Mouse (Mus musculus) T-helper 17 cell (primary cell): ENCODE data around the gene Amph.

Experiments
- in situ Hi-C, 2 experiments: fragments of 300-600 bp; cut with MboI, MseI; formaldehyde crosslinking; loops; 1 replicate in 1 of 2; 2 replicates in 1 of 2; pipeline ENCODE4 v1.15.1; 2025; ENCODE audit warnings: high pct_unique_total_duplicates in 2 of 2

Gene Amph

GRCm38 (mm10) chr13:19138550-19138949, 190.5 kb downstream of the Amph start:
- in situ Hi-C loops, result no loop called here

- in situ Hi-C loops, result no loop called here
Measured at GRCm38 (mm10) chr13:19139104-19139503, 191.1 kb downstream of the Amph start.

- in situ Hi-C loops, result no loop called here
Measured at GRCm38 (mm10) chr13:19139771-19140170, 191.8 kb downstream of the Amph start.

GRCm38 (mm10) chr13:19143766-19144165, 195.8 kb downstream of the Amph start:
- in situ Hi-C loops, result no loop called here

- in situ Hi-C loops, result no loop called here
Measured at GRCm38 (mm10) chr13:19147468-19147867, 199.5 kb downstream of the Amph start.

GRCm38 (mm10) chr13:19149574-19149973, 201.6 kb downstream of the Amph start:
- in situ Hi-C loops, result no loop called here

GRCm38 (mm10) chr13:19150438-19151301, 202.7 kb downstream of the Amph start:
- in situ Hi-C loops, result no loop called here

- in situ Hi-C loops, result no loop called here
Measured at GRCm38 (mm10) chr13:19152126-19152525, 204.1 kb downstream of the Amph start.

- in situ Hi-C loops, result no loop called here
Measured at GRCm38 (mm10) chr13:19158484-19158883, 210.5 kb downstream of the Amph start.

- in situ Hi-C loops, result no loop called here
Measured at GRCm38 (mm10) chr13:19160616-19161015, 212.6 kb downstream of the Amph start.

GRCm38 (mm10) chr13:19161111-19161510, 213.1 kb downstream of the Amph start:
- in situ Hi-C loops, result no loop called here

GRCm38 (mm10) chr13:19162120-19162519, 214.1 kb downstream of the Amph start:
- in situ Hi-C loops, result no loop called here

- in situ Hi-C loops, result loop anchor here (5.0 to 10.0 kb wide), 4 partner anchors 35 to 460 kb away; no protein-coding TSS in a partner anchor
Measured at GRCm38 (mm10) chr13:19177662-19178259, 229.8 kb downstream of the Amph start.

- in situ Hi-C loops, result loop anchor here (5.0 to 10.0 kb wide), 4 partner anchors 34 to 459 kb away; no protein-coding TSS in a partner anchor
Measured at GRCm38 (mm10) chr13:19178351-19178750, 230.3 kb downstream of the Amph start.

GRCm38 (mm10) chr13:19182259-19182658, 234.3 kb downstream of the Amph start:
- in situ Hi-C loops, result loop anchor here in 1 of 2 experiments (5.0 kb wide), 1 partner anchor 1910 kb away; no protein-coding TSS in a partner anchor

GRCm38 (mm10) chr13:19190052-19190451, 242.0 kb downstream of the Amph start:
- in situ Hi-C loops, result no loop called here

GRCm38 (mm10) chr13:19194803-19195202, 246.8 kb downstream of the Amph start:
- in situ Hi-C loops, result no loop called here

GRCm38 (mm10) chr13:19195456-19195855, 247.5 kb downstream of the Amph start:
- in situ Hi-C loops, result no loop called here
